Mouse (Mus musculus): Measurements from ENCODE around the gene Nqo2.

Gene Nqo2

GRCm38 (mm10) chr13:33995197-33995596, 30.7 kb downstream of the Nqo2 start:
- in situ Hi-C loops (cut with MboI, MseI): loop anchor here (5.0 to 10.0 kb wide), 2 partner anchors 33 to 920 kb away; partner anchors contain the start of genes Nqo2 (in 2 of the 2) and Serpinb1b (in 1 of the 2)

- in situ Hi-C loops (cut with MboI, MseI): no loop called here
Measured at GRCm38 (mm10) chr13:34002058-34003006, 37.8 kb downstream of the Nqo2 start, which contains the start of the genes Ripk1 and Serpinb6a. Gene Ripk1 (plus strand): TSS chr13:34002363. Gene Serpinb6a (minus strand): TSS chr13:34002794.

GRCm38 (mm10) chr13:34003058-34003457, 38.6 kb downstream of the Nqo2 start:
- in situ Hi-C loops (cut with MboI, MseI): no loop called here

- in situ Hi-C loops (cut with MboI, MseI): no loop called here
Measured at GRCm38 (mm10) chr13:34007234-34007633, 42.7 kb downstream of the Nqo2 start.

- in situ Hi-C loops (cut with MboI, MseI): no loop called here
Measured at GRCm38 (mm10) chr13:34016927-34017569, 52.6 kb downstream of the Nqo2 start.

- in situ Hi-C loops (cut with MboI, MseI): no loop called here
Measured at GRCm38 (mm10) chr13:34018521-34018920, 54.0 kb downstream of the Nqo2 start.

- in situ Hi-C loops (cut with MboI, MseI): loop anchor here in 1 of 2 experiments (10.0 kb wide), 1 partner anchor 853 kb away; the partner anchor contains the start of gene Prpf4b
Measured at GRCm38 (mm10) chr13:34021998-34022397, 57.5 kb downstream of the Nqo2 start.

GRCm38 (mm10) chr13:34032041-34032440, 67.6 kb downstream of the Nqo2 start:
- in situ Hi-C loops (cut with MboI, MseI): loop anchor here in 1 of 2 experiments (25.0 kb wide), 1 partner anchor 830 kb away; no protein-coding TSS in a partner anchor

- in situ Hi-C loops (cut with MboI, MseI): loop anchor here in 1 of 2 experiments (25.0 kb wide), 1 partner anchor 827 kb away; no protein-coding TSS in a partner anchor
Measured at GRCm38 (mm10) chr13:34035424-34035823, 70.9 kb downstream of the Nqo2 start.

GRCm38 (mm10) chr13:34036726-34037125, 72.2 kb downstream of the Nqo2 start:
- in situ Hi-C loops (cut with MboI, MseI): loop anchor here in 1 of 2 experiments (25.0 kb wide), 1 partner anchor 826 kb away; no protein-coding TSS in a partner anchor

- in situ Hi-C loops (cut with MboI, MseI): loop anchor here in 1 of 2 experiments (25.0 kb wide), 1 partner anchor 825 kb away; no protein-coding TSS in a partner anchor
Measured at GRCm38 (mm10) chr13:34037172-34038055, 72.9 kb downstream of the Nqo2 start, which contains the start of gene Bphl. Gene Bphl (plus strand): TSS chr13:34037597.

- in situ Hi-C loops (cut with MboI, MseI): loop anchor here in 1 of 2 experiments (25.0 kb wide), 1 partner anchor 824 kb away; no protein-coding TSS in a partner anchor
Measured at GRCm38 (mm10) chr13:34038056-34038432, 73.6 kb downstream of the Nqo2 start.
